Mouse (Mus musculus) cortical plate, adult 2 months (tissue): Measurements from ENCODE around the gene Erf.

Experiments
- CTCF ChIP-seq: fragments of 200-500 bp; IDR thresholded peaks from 2 replicates; pipeline ENCODE4 v1.5.1; 2011; ENCODE audit warnings: mild to moderate bottlenecking, control low read depth, low read length; ENCODE audit not compliant: insufficient read depth; ENCODE audit errors: extremely low read depth
- POLR2A ChIP-seq: fragments of 200-500 bp; IDR thresholded peaks from 2 replicates; pipeline ENCODE4 v1.6.1; 2011; ENCODE audit warnings: mild to moderate bottlenecking, low read length, control low read depth; ENCODE audit not compliant: insufficient read depth; ENCODE audit errors: extremely low read depth

DNA sequence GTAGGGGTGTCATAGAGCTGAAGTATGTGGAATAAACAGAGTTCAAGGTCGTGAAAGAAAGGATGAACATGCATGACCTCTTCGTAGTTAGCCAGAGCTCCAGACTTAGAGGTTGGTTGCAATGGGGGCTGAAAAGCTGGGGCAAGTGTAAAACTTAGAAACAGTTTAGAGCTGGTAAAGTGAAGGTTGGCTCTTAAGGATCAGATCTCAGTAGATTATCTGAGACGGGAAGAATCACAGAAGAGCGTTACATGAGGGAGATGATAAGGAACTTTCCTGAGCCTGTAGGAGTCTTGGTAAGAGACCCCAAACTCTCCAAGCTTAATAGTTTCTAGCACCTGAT is 27.4 kb upstream of the Erf start:
- TF ChIP-seq POLR2A = no peak
- TF ChIP-seq CTCF = no peak
